Mouse (Mus musculus): ENCODE results near the gene Cage1.

Cage1 gene

GRCm38 (mm10) chr13:38037044-38037687, at the start of gene Cage1:
Gene Cage1 (minus strand): TSS chr13:38037069.
- peak; percentile 97 to 98 for DNase-seq (ENCODE audit: low spot score in 2 of 2)

- no peak for DNase-seq (ENCODE audit: low spot score in 2 of 2)
Observed at GRCm38 (mm10) chr13:38081161-38081560, 44.3 kb upstream of the Cage1 start.

GRCm38 (mm10) chr13:38080725-38081124, 43.9 kb upstream of the Cage1 start:
- no peak for DNase-seq (ENCODE audit: low spot score in 2 of 2)

GRCm38 (mm10) chr13:38080014-38080413, 43.1 kb upstream of the Cage1 start:
- DNase-seq (ENCODE audit: low spot score in 2 of 2): no peak

- no peak for DNase-seq (ENCODE audit: low spot score in 2 of 2)
Observed at GRCm38 (mm10) chr13:38079366-38079765, 42.5 kb upstream of the Cage1 start.

- no peak for DNase-seq (ENCODE audit: low spot score in 2 of 2)
Observed at GRCm38 (mm10) chr13:38078836-38079235, 42.0 kb upstream of the Cage1 start.

- no peak for DNase-seq (ENCODE audit: low spot score in 2 of 2)
Observed at GRCm38 (mm10) chr13:38077113-38077512, 40.2 kb upstream of the Cage1 start.

GRCm38 (mm10) chr13:38074404-38074803, 37.5 kb upstream of the Cage1 start:
- no peak for DNase-seq (ENCODE audit: low spot score in 2 of 2)

GRCm38 (mm10) chr13:38073374-38074307, 36.8 kb upstream of the Cage1 start:
- no peak for DNase-seq (ENCODE audit: low spot score in 2 of 2)

GRCm38 (mm10) chr13:38070945-38071344, 34.1 kb upstream of the Cage1 start:
- DNase-seq (ENCODE audit: low spot score in 2 of 2): no peak

GRCm38 (mm10) chr13:38064854-38065663, 28.2 kb upstream of the Cage1 start:
- peak; percentile 9 to 42 for DNase-seq (ENCODE audit: low spot score in 2 of 2)

GRCm38 (mm10) chr13:38062678-38063077, 25.8 kb upstream of the Cage1 start:
- no peak for DNase-seq (ENCODE audit: low spot score in 2 of 2)

GRCm38 (mm10) chr13:38049888-38050287, 13.0 kb upstream of the Cage1 start:
- no peak for DNase-seq (ENCODE audit: low spot score in 2 of 2)

- no peak for DNase-seq (ENCODE audit: low spot score in 2 of 2)
Observed at GRCm38 (mm10) chr13:38037811-38038210, 942 bp upstream of the Cage1 start.

- DNase-seq (ENCODE audit: low spot score in 2 of 2): no peak
Observed at GRCm38 (mm10) chr13:38036343-38037043, 376 bp downstream of the Cage1 start, which contains the start of gene Riok1. Gene Riok1 (plus strand): TSS chr13:38036995.

- no peak for DNase-seq (ENCODE audit: low spot score in 2 of 2)
Observed at GRCm38 (mm10) chr13:38028407-38028806, 8.5 kb downstream of the Cage1 start.

- DNase-seq (ENCODE audit: low spot score in 2 of 2): no peak
Observed at GRCm38 (mm10) chr13:38027618-38028248, 9.1 kb downstream of the Cage1 start.

GRCm38 (mm10) chr13:38025874-38026273, 11.0 kb downstream of the Cage1 start:
- DNase-seq (ENCODE audit: low spot score in 2 of 2): no peak

- DNase-seq (ENCODE audit: low spot score in 2 of 2): no peak
Observed at GRCm38 (mm10) chr13:38018791-38019190, 18.1 kb downstream of the Cage1 start.

GRCm38 (mm10) chr13:38015591-38015990, 21.3 kb downstream of the Cage1 start:
- DNase-seq (ENCODE audit: low spot score in 2 of 2): no peak

- no peak for DNase-seq (ENCODE audit: low spot score in 2 of 2)
Observed at GRCm38 (mm10) chr13:38012436-38012835, 24.4 kb downstream of the Cage1 start.
